In the genomic region with DNA sequence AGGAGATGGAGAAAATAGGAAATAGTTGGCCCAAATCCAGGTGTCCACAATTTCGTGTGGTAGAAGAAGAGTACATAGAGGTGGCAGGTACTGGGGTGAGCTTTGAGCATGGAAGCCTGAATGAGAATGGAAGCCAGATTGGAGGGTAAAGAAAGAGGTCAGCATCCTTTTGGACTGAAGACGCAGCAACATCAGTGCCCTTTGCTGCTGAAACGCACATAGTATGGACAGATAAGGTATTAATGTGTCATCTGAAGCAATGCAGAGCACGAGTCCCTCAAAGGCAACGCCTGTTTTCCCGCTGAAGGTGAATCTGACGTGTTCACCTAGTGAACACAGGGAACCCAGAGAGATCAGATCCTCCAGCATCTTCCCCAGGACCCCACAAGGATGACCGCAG, we compare ENCODE assay signal across 26 mouse cellular contexts. TPM values are rescaled to one million over a fixed set of nuclear protein-coding genes. Genes with fewer than 3 reads are reported as not detected.
DNase-seq lines count a peak whose midpoint lies in the region; ATAC-seq and TF ChIP-seq lines count a peak whose summit lies in the region.
"Had no signal": no experiment of that assay in that cellular context is flagged by ENCODE, and none has a peak within 500 bp of the region (broad histone marks: within the 10 kb centered on the region; RNA-seq: fewer than 3 reads in every experiment).

No protein-coding gene starts in this region.

- H3K36me3 ChIP-seq in heart, embryonic 10.5 days: no peaks in the 10 kb centered on the region
- peaks cover 10% of the 10 kb centered on the region for H3K36me3 ChIP-seq in midbrain, embryonic 10.5 days
- H3K36me3 ChIP-seq in midbrain, embryonic 15.5 days (replicated peaks): no peaks in the 10 kb centered on the region
- H3K36me3 ChIP-seq: embryonic facial prominence, embryonic 10.5 days; heart, embryonic 15.5 days; hindbrain, embryonic 15.5 days had no signal

- no peak overlapping the region for H3K4me3 ChIP-seq in heart, embryonic 10.5 days
- H3K4me3 ChIP-seq in lung, adult 2 months (replicated peaks; ENCODE audit: extremely low read depth, low read depth, low read length): no peak overlapping the region
- no peak overlapping the region for H3K4me3 ChIP-seq in midbrain, embryonic 10.5 days
- no peak overlapping the region for H3K4me3 ChIP-seq in midbrain, embryonic 15.5 days
- H3K4me3 ChIP-seq: forebrain, embryonic 13.5 days; hindbrain, embryonic 15.5 days had no signal

- H3K27ac ChIP-seq in heart, embryonic 10.5 days: no peak overlapping the region
- 0 out of 2 replicates have a peak overlapping the region, but pooled peaks have one; percentile 46 for H3K27ac ChIP-seq in midbrain, embryonic 10.5 days (replicated peaks)
- no peak overlapping the region for H3K27ac ChIP-seq in midbrain, embryonic 15.5 days
- H3K27ac ChIP-seq: embryonic facial prominence, embryonic 10.5 days; forebrain, embryonic 13.5 days; heart, embryonic 15.5 days; hindbrain, embryonic 15.5 days had no signal

- no peak overlapping the region for H3K4me2 ChIP-seq in midbrain, embryonic 15.5 days
- H3K4me2 ChIP-seq: forebrain, embryonic 13.5 days; hindbrain, embryonic 15.5 days had no signal

- H3K4me1 ChIP-seq in heart, embryonic 10.5 days: peaks cover 43% of the 10 kb centered on the region
- H3K4me1 ChIP-seq in lung, adult 2 months (ENCODE audit: control insufficient read depth, insufficient read depth, low read length): no peaks in the 10 kb centered on the region
- H3K4me1 ChIP-seq in midbrain, embryonic 10.5 days: peaks cover 44% of the 10 kb centered on the region
- H3K4me1 ChIP-seq in midbrain, embryonic 15.5 days: peaks cover 16% of the 10 kb centered on the region

- TF ChIP-seq CTCF in lung, adult 2 months (IDR thresholded peaks at IDR 0.05; ENCODE audit: insufficient read depth, low read length): no peak

- H3K9ac ChIP-seq in midbrain, embryonic 15.5 days: no peak overlapping the region
- H3K9ac ChIP-seq: forebrain, embryonic 13.5 days; forebrain, postnatal 0 days; heart, embryonic 15.5 days; hindbrain, embryonic 15.5 days had no signal

- no peaks in the 10 kb centered on the region for H3K9me3 ChIP-seq in heart, embryonic 10.5 days
- H3K9me3 ChIP-seq in midbrain, embryonic 10.5 days (replicated peaks): no peaks in the 10 kb centered on the region
- H3K9me3 ChIP-seq in midbrain, embryonic 15.5 days: no peaks in the 10 kb centered on the region
- H3K9me3 ChIP-seq: embryonic facial prominence, embryonic 10.5 days; forebrain, embryonic 13.5 days; heart, embryonic 15.5 days; hindbrain, embryonic 15.5 days had no signal

- peak; percentile 20 for DNase-seq in heart, embryonic 10.5 days (ENCODE audit: low spot score)
- DNase-seq in heart, adult 18-20 months: no peak
- DNase-seq in lung, adult 2 months: peak; percentile 17
- DNase-seq in lung, postnatal 10 days: no peak
- DNase-seq in midbrain, embryonic 10.5 days (ENCODE audit: low spot score): no peak
- DNase-seq in retina, embryonic 14.5 days (ENCODE audit: low spot score): peak; percentile 2
- no peak for DNase-seq in retina, postnatal 1 day
- DNase-seq: adrenal gland, postnatal 14 days; cerebellum, adult 11-12 months; cerebellum, adult 9-10 months; cerebellum, postnatal 25 days; forebrain, postnatal 0 days; gastrocnemius, postnatal 14 days; heart, postnatal 14 days had no signal

- H3K27me3 ChIP-seq in heart, embryonic 10.5 days (ENCODE audit: insufficient read depth, poor library complexity, severe bottlenecking): peaks cover 100% of the 10 kb centered on the region
- H3K27me3 ChIP-seq in midbrain, embryonic 10.5 days (ENCODE audit: low read depth, poor library complexity, severe bottlenecking): peaks cover 100% of the 10 kb centered on the region
- peaks cover 91% of the 10 kb centered on the region for H3K27me3 ChIP-seq in midbrain, embryonic 15.5 days (replicated peaks)
- H3K27me3 ChIP-seq: CH12.LX had no signal

- 7% methylated on average over 8 of the region's 8 CpGs for WGBS in heart, embryonic 10.5 days
- WGBS in lung, adult 2 months: 16% methylated on average over 8 of the region's 8 CpGs
- 8% methylated on average over 8 of the region's 8 CpGs for WGBS in midbrain, embryonic 10.5 days
- 4% methylated on average over 8 of the region's 8 CpGs for WGBS in midbrain, embryonic 15.5 days

- ATAC-seq in midbrain, embryonic 15.5 days (replicated peaks): no peak
- ATAC-seq: activated CD4-positive, CD25-positive, alpha-beta regulatory T cell, adult 4 months had no signal

- TF ChIP-seq POLR2A in lung, adult 2 months (IDR thresholded peaks at IDR 0.05; ENCODE audit: borderline replicate concordance, extremely low read depth, low read depth, low read length): no peak

RNA-seq across cellular contexts. Expression of a gene that starts 0.8 kb away (rescaled TPM):
- polyA plus RNA-seq in heart, embryonic 10.5 days (2016; fragmentation: Nextera tagmentation; extraction: Ambion mirVana): 0.36 and 4.1 TPM in 2 replicates
- total RNA-seq in heart, adult 18-20 months (2021): under 1 TPM in 1 of 2 experiments, not detected in 1; 0.23 TPM
- polyA plus RNA-seq in lung, adult 2 months (2012; rRNA removed): 80.1 and 106 TPM in 2 replicates
- polyA plus RNA-seq in midbrain, embryonic 10.5 days (2016; fragmentation: Nextera tagmentation; extraction: Ambion mirVana): 10.4 and 12.1 TPM in 2 replicates
- polyA plus RNA-seq in midbrain, embryonic 15.5 days (2015; fragmentation: Nextera tagmentation; extraction: Ambion mirVana): 5.2 and 6.1 TPM in 2 replicates
- total RNA-seq: adrenal gland, adult 18-20 months; CH12.LX; gastrocnemius, adult 18-20 months; gastrocnemius, postnatal 14 days; heart, postnatal 14 days; hematopoietic stem cell, adult 5-6 weeks had no signal
- polyA plus RNA-seq: activated CD4-positive, CD25-positive, alpha-beta regulatory T cell, adult 4 months; cortical plate, adult 2 months; gonadal fat pad, adult 2 months had no signal

Comparison
In these comparisons a context has a peak if more than half of its experiments do, and no peak if none do; other contexts are left out.
1. DNase-seq: peak in heart, embryonic 10.5 days (single experiment), lung, adult 2 months (single experiment) and retina, embryonic 14.5 days (single experiment); none in heart, adult 18-20 months (0 of 2), lung, postnatal 10 days (single experiment), midbrain, embryonic 10.5 days (single experiment) and retina, postnatal 1 day (single experiment).